Mouse (Mus musculus) frontal cortex, adult 2 months (tissue): Measurements from ENCODE around the gene Mpi. TPM values are rescaled to one million over a fixed set of nuclear protein-coding genes. Genes with fewer than 3 reads are reported as not detected.

Experiments
- DNase-seq, 2 experiments: peaks; one replicate each; pipeline ENCODE4 v3.0.0; 2022; ENCODE audit warnings: low spot score in 1 of 2; ENCODE audit errors: extremely low spot score in 1 of 2
- polyA plus RNA-seq: library from polyadenylated mRNA; depleted of rRNA; stranded (reverse); fragments of >200 nt; gene quantifications from 2 replicates; pipeline ENCODE4 v1.2.3, GENCODE M21; 2012

Gene Mpi
- polyA plus RNA-seq, 1 experiment: 86.4 TPM

DNA sequence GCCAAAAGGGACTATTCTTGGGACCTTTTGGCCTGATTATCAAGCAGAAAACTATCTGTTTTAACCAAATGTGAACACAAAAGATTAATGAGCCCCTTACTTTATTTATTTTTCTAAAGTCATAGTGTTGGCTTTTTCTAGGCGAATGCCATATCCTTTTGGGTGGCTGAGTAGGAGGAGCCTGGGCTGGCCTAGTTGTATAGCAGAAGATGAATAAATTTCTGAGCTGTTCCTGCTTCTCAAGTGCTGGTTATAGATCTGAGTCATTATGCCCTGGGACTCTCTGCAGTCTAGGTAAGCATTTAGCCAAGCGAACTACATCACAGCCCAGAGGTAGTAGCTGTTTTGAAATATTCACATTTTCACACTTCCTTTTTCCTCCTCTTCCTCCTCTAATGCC lies 27.0 kb downstream of the Mpi start:
- peak in 1 of 2 experiments; percentile 51 for DNase-seq

DNA sequence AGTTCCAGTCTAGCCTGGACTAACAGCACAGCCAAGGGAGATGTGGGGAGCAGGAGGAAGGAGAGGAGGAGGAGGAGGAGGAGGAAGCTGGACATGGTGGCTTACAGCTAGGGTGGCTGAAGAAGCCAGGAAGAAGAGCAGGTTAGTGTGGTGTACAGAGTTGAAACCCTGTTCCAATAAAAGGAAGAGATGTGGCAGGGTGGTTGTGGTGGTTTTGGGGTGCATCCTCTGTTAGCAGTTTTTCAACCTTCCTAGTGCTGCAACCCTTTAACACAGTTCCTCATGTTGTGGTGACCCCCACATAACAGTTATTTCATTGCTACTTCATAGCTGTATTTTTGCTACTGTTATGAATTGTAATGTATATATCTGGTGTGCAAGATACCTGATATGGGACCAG lies 28.1 kb downstream of the Mpi start:
- DNase-seq: no peak

DNA sequence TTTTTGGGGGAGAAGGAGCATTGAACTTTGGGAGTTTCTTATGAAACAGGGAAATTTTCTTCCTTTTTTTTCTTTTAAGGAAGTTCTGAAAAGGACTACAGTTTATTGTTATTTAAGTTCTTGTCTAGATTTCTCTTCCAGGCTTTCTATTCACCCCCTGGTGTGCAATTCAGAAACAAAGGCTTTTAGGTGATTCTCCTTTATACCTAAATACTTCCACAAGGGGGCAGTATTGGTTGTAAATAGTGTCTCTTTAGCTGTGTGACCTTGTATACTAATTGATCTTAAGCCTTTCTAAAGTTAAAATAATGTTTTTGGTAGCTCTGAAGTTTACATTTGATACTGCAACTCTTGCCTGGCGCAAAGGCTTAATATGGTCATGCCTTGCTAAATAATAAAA lies 28.8 kb downstream of the Mpi start:
- DNase-seq: peak in 1 of 2 experiments; percentile 53

DNA sequence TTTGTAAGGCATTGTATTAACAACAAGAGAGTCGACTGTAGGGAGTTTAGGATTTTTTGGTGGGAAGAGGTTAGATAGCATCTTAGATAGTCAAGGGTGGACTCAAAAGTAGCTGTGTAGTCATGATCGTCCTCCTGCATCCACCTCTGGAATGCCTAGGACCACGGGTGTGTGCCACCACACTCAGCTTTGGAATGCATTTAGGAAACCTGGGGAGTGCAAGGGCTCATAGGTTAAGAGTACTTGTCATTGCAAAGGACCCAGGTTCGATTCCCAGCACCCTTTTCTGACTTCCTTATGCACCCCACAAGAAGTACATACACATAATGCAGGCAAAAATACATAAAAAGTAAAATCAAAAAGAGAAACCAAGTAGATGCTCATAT lies 29.7 kb downstream of the Mpi start:
- no peak for DNase-seq

DNA sequence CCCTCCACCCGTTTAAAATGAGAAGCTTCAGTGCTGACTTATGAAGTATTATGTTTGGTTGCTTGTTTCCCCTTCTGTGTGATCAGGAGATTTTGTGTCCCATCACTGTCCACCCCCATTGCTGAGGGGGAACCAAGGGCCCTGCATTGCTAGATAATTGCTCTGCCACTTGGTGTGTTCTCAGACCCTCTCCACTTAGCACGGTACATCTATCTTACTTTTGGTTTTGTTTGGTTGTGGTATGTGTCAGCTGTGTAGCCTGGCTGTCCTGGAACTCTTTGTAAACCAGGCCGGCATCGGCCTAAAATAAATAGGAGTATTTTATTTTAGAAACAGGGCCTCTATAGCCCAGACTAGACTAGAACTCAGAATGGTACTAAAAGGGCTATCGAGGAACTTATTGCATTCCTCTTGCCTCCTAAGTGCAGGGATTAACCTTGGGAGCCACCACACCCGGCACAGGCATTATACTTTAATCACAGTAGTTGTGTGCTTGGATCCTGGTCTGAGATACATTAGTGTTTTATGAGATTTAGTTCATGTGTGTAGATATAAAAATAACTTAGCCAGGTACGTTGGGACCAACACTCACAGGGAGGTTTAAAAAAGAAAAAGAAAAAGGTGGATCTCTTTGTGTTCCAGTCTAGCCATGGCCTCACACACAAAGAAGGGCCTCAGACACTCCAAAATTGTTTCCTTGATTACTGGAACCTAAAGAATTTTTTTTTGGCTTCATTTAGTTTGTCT lies 30.3 kb downstream of the Mpi start:
- DNase-seq: no peak

DNA sequence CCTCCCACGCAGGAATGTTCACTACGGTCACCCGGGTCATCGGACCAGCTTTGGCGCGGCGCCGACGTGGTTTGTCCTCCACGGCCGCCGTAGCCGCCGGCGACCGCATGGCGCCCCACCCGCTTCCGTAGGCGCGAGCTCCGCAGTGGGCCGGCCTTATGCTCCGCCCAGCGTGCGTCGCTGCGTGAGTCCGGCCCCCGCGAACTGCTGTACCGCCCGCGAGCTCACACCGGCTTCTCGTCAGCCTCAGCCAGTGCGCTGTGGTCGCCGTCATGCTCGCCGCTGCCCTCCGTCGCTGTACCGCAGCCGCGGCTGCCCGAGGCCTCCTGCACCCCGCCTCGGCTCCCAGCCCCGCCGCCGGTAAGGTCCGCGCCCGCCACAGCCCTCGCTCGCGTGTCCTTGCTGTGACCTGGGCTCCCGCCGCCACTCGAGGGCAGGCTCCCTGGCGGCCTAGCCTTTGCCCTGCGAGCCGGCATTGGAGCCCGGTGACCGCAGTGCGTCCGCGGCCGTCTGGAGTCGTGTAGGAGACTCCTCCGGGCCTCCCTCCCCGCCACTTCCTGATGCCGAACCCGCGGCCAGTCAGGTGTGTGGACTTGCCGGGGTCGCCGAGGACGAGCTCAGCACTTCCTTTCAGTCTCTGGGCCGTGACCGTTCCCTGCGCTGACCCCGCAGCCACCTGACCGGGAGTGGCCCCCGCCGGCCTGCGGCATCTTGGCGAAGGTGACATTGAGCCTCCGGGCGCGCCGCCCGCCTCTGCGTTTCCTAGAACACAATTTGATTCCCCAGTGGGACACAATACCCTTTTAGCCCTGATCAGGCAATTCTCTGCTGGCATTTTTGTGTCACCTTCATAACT lies 31.3 kb downstream of the Mpi start, which contains the start of gene Cox5a:
Gene Cox5a (plus strand): TSS at position 219 of the 856 bp plus-strand sequence.
- peak; percentile 87 to 95 for DNase-seq

DNA sequence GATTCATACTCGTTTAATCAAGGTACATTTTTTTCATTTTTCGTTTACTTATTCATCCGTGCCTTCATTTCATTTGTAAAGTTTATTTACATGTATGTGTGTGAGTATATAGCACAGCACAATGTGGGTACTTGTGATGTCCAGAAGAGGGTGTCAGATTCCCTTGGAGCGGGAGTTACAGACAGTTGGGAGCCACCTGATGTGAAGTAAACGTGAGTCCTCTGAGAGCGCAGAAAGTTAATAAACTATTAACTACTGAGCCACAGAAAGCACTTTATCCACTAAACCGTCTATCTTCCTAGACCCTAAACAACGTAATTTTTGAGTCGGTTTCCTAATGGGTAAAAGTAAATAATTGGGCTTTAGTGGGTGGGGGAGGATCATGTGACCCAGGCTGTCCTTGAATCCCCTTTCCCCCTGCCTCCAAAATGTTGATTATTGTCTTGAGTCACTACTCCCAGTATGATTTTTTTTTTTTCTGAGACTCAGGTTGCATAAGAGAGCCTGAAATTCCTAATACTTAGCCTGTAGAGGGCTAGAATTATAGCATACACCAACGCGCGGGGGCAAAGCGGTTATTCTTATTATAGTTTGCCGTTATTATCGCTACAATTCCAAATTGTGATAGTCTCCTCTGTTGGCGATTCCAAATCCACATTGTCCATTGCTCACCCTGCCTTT lies 32.0 kb downstream of the Mpi start:
- DNase-seq: no peak

DNA sequence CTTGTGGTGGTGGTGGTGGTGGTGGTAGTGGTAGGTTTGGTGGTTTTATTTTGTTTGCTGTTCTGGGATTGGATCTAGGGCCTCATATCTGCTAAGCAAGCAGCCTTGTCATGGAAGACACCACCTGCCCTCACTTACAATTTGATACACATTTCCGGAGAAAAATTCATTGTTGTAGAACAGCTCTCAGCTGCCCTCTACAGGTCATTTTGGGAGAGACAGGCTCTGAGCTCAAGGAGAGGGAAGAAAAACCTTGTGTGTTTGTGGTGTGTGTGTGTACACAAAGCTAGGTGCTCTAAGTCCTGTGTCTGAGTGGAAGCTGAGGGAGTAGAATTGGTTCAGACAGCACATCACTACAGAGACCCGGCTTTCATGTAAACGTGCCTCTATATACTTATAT lies 35.5 kb downstream of the Mpi start:
- peak in 1 of 2 experiments; percentile 85 for DNase-seq

DNA sequence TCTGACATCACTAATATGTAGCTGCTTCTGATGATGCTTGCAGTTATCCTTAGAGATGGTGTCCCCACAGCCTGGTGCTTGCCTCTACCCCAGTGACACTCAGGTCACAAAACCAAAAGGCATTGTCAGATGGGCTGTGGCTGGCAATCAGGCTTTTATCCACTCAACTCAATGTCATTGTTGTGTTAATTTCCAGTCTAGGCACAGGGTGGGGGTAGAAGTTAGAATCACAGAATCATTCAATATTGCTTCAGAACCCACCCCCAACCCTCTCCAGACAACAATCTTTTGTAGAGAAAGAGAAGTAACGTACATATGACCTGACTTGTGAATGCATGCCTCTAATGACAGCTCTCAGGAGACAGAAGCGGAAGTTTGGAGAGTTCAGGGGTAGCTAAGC lies 42.0 kb downstream of the Mpi start:
- DNase-seq: no peak

DNA sequence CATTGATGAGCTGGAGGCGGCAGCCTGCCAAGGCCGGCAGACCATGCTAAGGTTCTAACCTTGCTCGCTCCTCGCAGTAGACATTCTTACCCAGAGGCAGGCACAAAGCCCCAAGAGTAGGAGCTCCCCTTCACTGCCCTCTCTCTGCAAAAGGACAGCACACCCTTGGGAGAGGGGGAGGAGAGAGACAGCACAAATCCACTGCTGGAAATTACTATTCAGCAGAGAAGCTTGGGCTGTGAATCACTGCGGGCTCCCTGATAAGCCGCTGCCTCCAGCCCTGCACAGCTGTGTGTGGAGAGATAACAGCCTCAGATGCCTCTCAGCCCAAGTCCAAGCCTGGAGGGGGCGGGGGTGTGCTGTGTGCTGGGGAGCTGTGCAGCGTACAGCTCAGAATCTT lies 46.9 kb downstream of the Mpi start:
- DNase-seq: peak in 1 of 2 experiments; percentile 74

DNA sequence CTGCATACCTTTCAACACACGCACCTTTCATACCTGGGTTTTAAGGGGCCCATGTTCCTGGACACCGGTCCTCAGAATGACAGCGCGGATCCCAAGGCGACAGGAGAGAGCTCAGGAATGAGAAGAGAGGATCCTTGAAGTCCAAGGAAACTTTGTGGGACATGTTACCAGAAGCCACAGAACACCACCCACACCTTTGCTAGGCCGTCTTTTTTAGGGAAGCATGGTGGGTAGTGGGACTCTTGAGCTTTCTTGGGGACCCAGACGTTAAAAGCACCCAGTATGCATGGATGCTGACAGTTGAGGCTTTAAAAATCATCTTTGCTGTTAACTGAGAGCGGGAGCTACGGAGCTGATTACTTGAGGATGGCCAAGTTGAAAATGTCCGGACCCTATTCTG lies 47.7 kb downstream of the Mpi start:
- no peak for DNase-seq

DNA sequence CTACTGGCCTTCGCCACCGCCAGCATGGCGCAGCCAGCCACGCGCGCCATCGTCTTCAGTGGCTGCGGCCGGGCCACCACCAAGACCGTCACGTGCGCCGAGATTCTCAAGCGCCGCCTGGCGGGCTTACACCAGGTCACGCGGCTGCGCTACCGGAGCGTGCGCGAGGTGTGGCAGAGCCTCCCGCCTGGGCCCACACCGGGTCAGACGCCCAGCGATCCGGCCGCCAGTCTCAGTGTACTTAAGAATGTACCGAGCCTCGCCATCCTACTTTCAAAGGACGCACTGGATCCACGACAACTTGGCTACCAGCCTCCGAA lies 48.2 kb downstream of the Mpi start:
- peak in 1 of 2 experiments; percentile 65 for DNase-seq

DNA sequence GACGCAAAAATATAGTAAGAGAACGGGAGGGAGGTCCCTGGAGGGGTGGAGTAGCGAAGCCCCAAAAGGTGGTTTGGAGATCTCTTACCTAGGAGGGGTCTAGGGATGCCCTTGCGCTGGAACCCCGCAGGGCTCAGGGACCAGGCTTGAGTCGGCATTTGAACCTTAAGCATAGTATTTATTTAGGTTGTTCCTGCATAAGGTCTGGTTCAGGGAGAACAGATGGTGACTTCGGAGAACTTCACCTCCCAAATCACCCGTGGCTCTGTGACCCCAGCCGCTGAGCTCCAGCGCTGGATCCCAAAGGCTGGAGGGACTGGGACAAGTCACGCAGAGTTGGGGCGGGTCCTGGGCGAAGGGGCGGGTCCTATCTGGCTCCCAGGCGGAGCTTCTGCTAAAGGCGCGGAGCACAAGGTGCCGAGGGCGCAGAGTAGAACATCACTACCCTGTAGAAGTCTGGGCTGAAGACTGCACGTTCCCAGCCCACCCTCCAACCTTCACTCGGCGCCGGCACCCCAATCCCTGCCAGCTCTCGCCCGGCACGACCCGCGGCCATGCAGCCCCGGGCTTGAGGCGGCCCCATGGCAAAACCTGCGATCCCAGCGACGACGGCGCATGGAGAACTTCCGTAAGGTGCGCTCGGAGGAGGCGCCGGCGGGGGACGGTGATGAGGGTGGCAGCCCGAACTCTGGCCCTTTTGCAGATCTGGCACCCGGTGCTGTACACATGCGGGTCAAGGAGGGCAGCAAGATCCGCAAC lies 48.8 kb downstream of the Mpi start, which contains the start of gene Rpp25:
Gene Rpp25 (plus strand): TSS at position 405 of the 759 bp plus-strand sequence.
- peak in 1 of 2 experiments; percentile 69 for DNase-seq

DNA sequence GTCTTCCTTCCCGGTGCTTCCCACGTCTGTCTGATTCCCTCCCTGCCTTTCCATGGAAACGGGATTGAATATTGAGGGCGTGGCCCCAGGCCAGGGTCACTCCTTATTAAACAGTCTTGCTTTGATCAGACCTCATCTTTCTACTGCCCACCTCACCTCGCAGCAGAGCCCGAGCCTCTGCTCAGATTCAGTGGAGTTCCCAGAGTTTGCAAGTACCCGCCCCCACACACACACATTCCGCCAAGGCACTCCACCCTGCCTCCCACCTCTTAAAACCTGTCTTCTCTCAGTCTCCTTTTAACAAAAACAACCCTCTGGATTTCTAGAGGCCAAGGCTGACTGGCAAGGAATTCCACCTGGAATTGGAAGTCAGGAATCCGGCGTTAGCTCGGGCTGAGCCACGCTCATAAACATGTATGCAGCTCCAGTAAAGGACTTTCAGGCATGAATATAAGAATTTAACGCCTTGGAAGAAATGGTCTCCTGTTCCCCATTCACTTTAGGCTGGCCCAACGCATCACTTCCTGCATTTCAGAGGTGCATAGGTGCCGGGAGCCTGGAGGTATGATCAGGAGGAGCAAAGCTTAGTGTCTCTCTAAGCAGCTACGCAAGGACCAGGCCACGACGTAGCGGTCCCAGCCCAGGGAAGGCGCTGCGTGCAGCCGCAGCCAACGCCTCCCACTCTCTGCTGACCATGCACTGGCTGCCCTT lies 49.5 kb downstream of the Mpi start:
- peak in 1 of 2 experiments; percentile 51 for DNase-seq

DNA sequence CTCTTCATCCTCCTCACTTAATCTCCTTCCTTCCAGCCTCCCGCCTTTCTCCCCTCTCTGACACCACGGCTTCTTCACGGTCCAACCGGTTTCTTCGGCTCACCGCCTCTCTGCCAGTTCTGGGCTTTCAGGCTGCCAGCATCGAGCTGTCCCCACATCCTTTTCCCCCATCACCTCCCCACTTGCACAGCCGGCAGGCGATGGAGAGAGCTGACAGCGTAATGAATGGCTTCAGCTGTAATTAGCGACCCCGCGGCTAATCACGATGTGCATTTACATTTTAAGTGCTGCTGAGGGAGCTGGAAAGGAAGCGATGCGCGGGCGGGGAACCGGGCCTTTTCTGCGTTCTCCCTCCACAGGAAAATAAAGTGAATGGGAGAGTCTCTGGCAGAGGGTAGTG lies 50.7 kb downstream of the Mpi start:
- peak in 1 of 2 experiments; percentile 65 for DNase-seq

DNA sequence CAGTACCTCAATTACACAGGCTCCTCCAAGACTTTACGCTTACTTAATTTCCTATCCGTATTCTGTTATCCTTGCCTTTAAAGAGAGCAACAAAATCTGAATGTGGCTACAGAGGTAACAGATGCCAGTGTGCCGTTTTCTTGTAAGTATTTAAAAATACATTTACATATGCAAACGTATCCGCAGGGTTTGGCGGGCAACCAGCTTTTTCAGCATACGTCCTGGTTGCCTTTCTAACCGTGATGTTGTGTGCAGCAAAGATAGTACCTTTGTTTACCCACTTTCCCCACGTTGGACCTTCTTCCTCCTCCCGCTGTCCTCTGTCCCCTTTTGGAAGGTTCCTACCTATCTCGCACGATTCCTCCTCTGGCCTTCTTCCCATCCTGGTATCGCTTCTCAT lies 51.1 kb downstream of the Mpi start:
- peak in 1 of 2 experiments; percentile 63 for DNase-seq

DNA sequence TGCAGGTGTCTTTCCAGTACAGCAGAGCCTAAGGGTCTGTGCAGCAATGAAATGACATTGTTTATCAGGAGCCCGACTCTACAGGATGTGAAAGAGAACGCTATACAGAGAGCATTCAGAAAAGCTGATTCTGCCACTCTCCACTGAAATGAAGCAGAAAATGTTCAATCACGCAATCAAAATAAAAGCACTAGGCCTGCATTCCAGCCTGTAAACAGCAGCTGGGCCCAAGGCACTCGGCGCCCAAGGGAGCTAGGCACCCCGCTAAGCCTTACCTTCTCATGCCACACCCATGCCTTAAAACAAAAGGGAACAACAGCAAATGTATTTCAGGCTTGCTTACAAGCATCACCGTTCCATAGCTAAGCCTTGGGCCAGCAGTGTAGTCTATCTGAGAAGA lies 54.0 kb downstream of the Mpi start:
- no peak for DNase-seq

DNA sequence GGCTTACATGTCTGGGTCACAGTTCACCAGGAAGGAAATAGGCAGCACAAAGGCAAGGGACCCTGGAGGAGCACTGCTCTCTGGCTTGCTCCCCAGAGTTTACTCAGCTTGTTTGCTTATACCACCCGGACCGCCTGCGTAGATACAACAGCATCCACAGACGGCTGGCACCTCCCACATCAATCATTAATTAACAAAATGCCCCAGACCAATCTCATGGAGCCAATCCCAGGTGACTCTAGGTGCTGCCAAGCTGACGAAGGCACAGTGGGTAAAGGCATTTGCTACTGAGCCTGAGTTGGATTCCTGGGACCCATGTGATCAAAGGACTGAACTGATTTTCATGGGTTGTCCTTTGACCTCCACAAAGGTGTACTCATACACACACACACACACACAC lies 55.3 kb downstream of the Mpi start:
- DNase-seq: no peak

DNA sequence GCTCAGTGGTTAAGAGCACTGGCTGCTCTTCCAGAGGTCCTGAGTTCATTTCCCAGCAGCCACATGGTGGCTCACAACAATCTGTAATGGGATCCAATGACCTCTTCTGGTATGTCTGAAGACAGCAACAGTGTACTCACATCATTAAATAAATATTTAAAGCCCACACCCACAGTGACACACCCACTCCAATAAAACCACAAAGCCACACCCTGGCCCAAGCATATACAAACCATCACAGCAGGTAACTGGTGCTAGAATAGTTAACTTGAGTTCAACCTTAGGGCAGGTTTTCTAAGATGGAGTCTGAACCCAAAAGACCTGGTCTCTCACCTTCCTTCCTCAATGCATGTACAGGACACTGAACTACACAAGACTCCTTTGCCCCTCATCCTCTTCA lies 57.6 kb downstream of the Mpi start:
- DNase-seq: no peak
